Mouse (Mus musculus): Measurements from ENCODE around the gene Dnajb11. TPM values are rescaled to one million over a fixed set of nuclear protein-coding genes. Genes with fewer than 3 reads are reported as not detected.

Dnajb11 gene
- polyA plus RNA-seq (2015; fragmentation: Nextera tagmentation; extraction: Ambion mirVana): 31.7 and 44.3 TPM in 2 replicates

GRCm38 (mm10) chr16:22857431-22858113, at the start of gene Dnajb11, which contains the start of gene Tbccd1:
Gene Dnajb11, plus strand, starts transcription at chr16:22857845.
Gene Tbccd1, minus strand, starts transcription at chr16:22857669.

GRCm38 (mm10) chr16:22811477-22811876, 46.2 kb upstream of the Dnajb11 start, which contains the start of gene Crygs:
Gene Crygs, minus strand, starts transcription at chr16:22811577.

DNA sequence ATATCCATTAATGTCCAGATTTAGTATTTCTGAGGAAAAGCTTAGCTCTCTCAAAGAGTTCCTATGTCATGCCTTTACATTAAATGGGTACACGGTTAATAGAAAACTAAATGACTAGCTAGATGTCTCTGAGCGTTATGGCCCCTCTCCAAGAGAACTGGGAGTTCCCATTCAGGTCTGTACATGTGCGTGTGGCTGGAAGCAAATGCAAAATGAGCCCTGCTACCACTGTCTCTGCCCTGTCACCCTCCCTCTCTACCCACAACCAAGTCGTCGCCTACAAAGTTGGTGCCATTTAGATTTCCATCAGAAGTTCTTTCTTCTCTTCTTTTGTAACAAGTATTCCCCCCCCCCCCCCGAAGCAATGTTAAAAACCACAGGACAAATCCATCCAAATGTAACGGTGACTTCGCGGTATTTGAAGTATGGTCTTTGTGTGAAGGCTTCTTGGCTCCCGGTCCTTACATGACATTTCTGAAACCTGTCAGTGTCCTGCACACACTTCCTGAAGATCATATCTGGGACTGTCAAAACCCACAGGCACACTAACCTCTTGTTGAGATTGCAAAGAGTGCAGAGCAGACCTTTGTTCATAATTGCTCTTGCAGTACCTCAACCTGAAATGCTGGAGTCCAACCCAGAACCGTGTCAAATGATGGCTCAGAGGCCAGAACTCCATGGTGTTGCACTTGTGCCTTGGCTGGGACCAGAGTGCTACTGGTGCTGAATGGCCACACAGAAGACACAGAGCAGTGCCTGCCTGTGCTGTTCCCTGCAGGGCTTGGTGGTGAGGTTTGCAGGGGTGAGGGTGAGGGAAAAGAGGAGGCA, 33.3 kb downstream of the Dnajb11 start, which contains the start of gene Ahsg:
Gene Ahsg, plus strand, starts transcription at position 595 of the 828 bp plus-strand sequence.

GRCm38 (mm10) chr16:22918034-22918433, 60.4 kb downstream of the Dnajb11 start, which contains the start of gene Fetub:
Gene Fetub, plus strand, starts transcription at chr16:22918334.

Other genes starting within 250 kb of the Dnajb11 start
- 0.77 and 0.83 TPM in 2 replicates for gene Dgkg, start 200.6 kb upstream of the Dnajb11 start, polyA plus RNA-seq (2015; fragmentation: Nextera tagmentation; extraction: Ambion mirVana)
- not detected in 2 replicates for gene Crygs, start 46.3 kb upstream of the Dnajb11 start, polyA plus RNA-seq (2015; fragmentation: Nextera tagmentation; extraction: Ambion mirVana)
- gene Tbccd1, start 176 bp upstream of the Dnajb11 start, polyA plus RNA-seq (2015; fragmentation: Nextera tagmentation; extraction: Ambion mirVana): 8.3 and 8.9 TPM in 2 replicates
- gene Ahsg, start 33.4 kb downstream of the Dnajb11 start, polyA plus RNA-seq (2015; fragmentation: Nextera tagmentation; extraction: Ambion mirVana): 7.3 and 12.2 TPM in 2 replicates
- gene Fetub, start 60.5 kb downstream of the Dnajb11 start, polyA plus RNA-seq (2015; fragmentation: Nextera tagmentation; extraction: Ambion mirVana): 0.15 and 0.19 TPM in 2 replicates
- 0.17 and 0.27 TPM in 2 replicates for gene Hrg, start 93.2 kb downstream of the Dnajb11 start, polyA plus RNA-seq (2015; fragmentation: Nextera tagmentation; extraction: Ambion mirVana)
- 0.32 and 0.46 TPM in 2 replicates for gene Kng2, start 171.6 kb downstream of the Dnajb11 start, polyA plus RNA-seq (2015; fragmentation: Nextera tagmentation; extraction: Ambion mirVana)
- gene Kng1, start 200.0 kb downstream of the Dnajb11 start, polyA plus RNA-seq (2015; fragmentation: Nextera tagmentation; extraction: Ambion mirVana): 1.3 and 2.8 TPM in 2 replicates
- 135 and 147 TPM in 2 replicates for gene Eif4a2, start 249.6 kb downstream of the Dnajb11 start, polyA plus RNA-seq (2015; fragmentation: Nextera tagmentation; extraction: Ambion mirVana)

Data from skeletal muscle tissue, postnatal 0 days (tissue).